Mouse (Mus musculus) E14TG2a.4 (cell line): ENCODE data around the gene Atp5e.

Source experiments
- CTCF ChIP-seq: conservative IDR thresholded peaks from 2 replicates; pipeline ENCODE4 v1.5.1; 2014; ENCODE audit warnings: low read length
- NANOG ChIP-seq: IDR thresholded peaks from 2 replicates; pipeline ENCODE4 v1.6.1; 2014; ENCODE audit warnings: borderline replicate concordance, low read length, mixed read lengths
- POU5F1 ChIP-seq: IDR thresholded peaks from 2 replicates; pipeline ENCODE4 v1.6.1; 2014; ENCODE audit warnings: low read length, borderline replicate concordance

DNA sequence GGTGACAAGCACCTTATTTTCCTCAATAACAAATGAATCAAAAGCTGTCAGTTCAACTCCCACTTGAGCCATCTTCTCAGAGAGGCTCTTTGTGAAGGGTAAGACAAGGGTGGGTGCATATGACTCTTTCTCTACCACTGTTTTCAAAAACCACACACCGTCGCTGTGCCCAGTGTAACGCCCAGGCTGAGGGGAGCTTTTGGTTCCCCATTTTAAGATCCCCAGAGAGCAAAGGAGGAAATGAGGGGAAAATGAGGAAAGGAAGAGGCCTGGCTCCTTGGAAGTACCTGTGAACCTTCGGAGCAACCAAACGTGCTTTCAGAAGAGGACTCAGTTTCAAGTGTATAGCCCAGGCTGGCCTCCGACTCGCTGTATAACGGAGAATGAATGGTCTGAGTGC lies 45.9 kb upstream of the Atp5e start:
- TF ChIP-seq CTCF (no peak), NANOG (no peak), POU5F1 (no peak)
